Mouse (Mus musculus): Measurements from ENCODE around the gene Kcna3. TPM values are rescaled to one million over a fixed set of nuclear protein-coding genes. Genes with fewer than 3 reads are reported as not detected.

Gene Kcna3
- polyA plus RNA-seq (2015; fragmentation: Nextera tagmentation; extraction: Ambion mirVana), result 1.7 and 3.0 TPM in 2 replicates

DNA sequence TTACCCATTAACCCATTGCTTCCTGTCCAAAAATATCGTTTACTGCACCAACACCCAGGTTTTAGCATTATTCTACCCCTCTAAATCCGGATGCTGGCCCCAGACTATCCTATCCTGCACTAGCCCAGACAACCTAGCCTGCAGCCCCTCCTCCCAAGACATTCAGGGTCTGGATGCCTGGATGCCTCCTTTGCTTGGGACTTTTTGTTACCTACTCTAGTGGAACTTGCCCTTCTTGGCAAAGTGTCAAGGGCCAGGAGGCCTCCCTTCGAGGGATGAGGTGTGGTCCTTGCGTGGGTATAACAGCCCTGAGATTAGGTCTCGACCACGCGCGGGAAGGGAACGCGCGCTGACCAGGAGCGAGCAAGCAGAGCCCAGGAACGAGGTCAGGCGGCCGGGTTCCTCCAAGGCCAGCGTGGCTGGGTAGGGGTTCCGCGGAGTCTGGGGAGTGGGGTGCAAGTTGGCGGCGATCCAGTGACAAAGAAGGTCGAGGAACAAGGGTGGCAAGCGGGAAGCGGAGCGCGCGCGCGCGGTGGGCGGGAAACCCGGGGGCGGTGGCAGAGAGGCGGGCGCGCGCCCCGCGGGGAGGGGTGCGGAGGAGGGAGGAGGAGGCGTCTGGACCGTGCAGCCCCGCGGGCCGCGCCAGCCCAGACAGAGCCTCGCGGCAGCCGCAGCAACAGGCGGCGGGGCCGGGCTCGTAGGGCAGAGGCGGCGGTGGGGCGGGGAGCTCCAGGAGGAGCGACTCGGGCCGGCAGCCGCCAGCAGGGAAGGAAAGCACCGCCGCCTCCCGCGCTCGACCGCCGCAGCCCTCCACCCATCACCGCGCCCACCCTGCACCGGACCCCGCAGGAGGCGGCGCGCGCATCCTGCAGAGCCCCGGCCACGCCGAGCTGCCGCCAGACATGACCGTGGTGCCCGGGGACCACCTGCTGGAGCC is at the start of gene Kcna3:
Kcna3 (plus strand) TSS at position 649 of the 937 bp plus-strand sequence.
- Histone ChIP-seq H3K4me2 (ENCODE audit: low read depth, low read length) (peak within 1 kb of the TSS; percentile 99), H3K36me3 (ENCODE audit: control insufficient read depth, insufficient read depth) (no peaks in the 10 kb centered on the region), H3K27me3 (ENCODE audit: control insufficient read depth, insufficient read depth, low read length) (peaks cover 17% of the 10 kb centered on the region), H3K4me3 (ENCODE audit: low read length) (peak within 1 kb of the TSS; percentile 79), H3K4me1 (ENCODE audit: control insufficient read depth, insufficient read depth, low read length) (peaks cover 10% of the 10 kb centered on the region), H3K9me3 (replicated peaks; ENCODE audit: control insufficient read depth, low read length) (no peaks in the 10 kb centered on the region), H3K27ac (ENCODE audit: low read length) (no peak within 1 kb of the TSS), H3K9ac (ENCODE audit: low read length) (peak within 1 kb of the TSS; percentile 79)
- WGBS, result under 1% methylated on average over 64 of the region's 80 CpGs
- peak; percentile 92 for ATAC-seq (replicated peaks; ENCODE audit: extremely low read depth, insufficient read depth, low FRiP score)

GRCm38 (mm10) chr3:106991334-106991733 is 44.6 kb upstream of the Kcna3 start:
- Histone ChIP-seq H3K4me2 (ENCODE audit: low read depth, low read length) (no peak overlapping the region), H3K9ac (ENCODE audit: low read length) (no peak overlapping the region), H3K27ac (ENCODE audit: low read length) (no peak overlapping the region), H3K36me3 (ENCODE audit: control insufficient read depth, insufficient read depth) (no peaks in the 10 kb centered on the region), H3K27me3 (ENCODE audit: control insufficient read depth, insufficient read depth, low read length) (no peaks in the 10 kb centered on the region), H3K4me3 (ENCODE audit: low read length) (no peak overlapping the region), H3K9me3 (replicated peaks; ENCODE audit: control insufficient read depth, low read length) (no peaks in the 10 kb centered on the region), H3K4me1 (ENCODE audit: control insufficient read depth, insufficient read depth, low read length) (no peaks in the 10 kb centered on the region)
- ATAC-seq (replicated peaks; ENCODE audit: extremely low read depth, insufficient read depth, low FRiP score), result no peak
- 90% methylated on average over 1 of the region's 1 CpGs for WGBS

DNA sequence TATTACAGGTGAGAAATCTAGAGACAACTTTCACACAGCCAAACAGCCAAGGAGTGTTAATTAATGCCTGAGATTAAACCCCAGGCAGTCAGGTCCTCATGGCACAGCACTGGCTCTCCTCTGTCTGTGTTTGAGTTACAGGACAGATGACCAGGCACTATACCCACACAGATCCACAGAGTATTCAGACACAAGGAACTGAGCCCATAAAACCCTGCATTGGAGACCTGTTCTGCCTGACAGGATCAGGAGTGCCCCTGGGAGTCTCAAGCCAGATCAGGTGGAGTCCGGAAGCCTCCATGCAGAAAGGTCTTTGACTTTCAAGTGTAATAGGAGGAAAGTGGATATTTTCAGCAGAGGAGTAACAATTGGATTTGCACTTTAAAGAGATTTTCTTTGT is 40.6 kb upstream of the Kcna3 start:
- Histone ChIP-seq H3K36me3 (ENCODE audit: control insufficient read depth, insufficient read depth) (no peaks in the 10 kb centered on the region), H3K4me3 (ENCODE audit: low read length) (no peak overlapping the region), H3K27ac (ENCODE audit: low read length) (no peak overlapping the region), H3K4me1 (ENCODE audit: control insufficient read depth, insufficient read depth, low read length) (no peaks in the 10 kb centered on the region), H3K9ac (ENCODE audit: low read length) (no peak overlapping the region), H3K4me2 (ENCODE audit: low read depth, low read length) (no peak overlapping the region), H3K27me3 (ENCODE audit: control insufficient read depth, insufficient read depth, low read length) (no peaks in the 10 kb centered on the region), H3K9me3 (replicated peaks; ENCODE audit: control insufficient read depth, low read length) (no peaks in the 10 kb centered on the region)
- ATAC-seq (replicated peaks; ENCODE audit: extremely low read depth, insufficient read depth, low FRiP score), result no peak
- 76% methylated on average over 1 of the region's 1 CpGs for WGBS

- no peak overlapping the region for H3K9ac ChIP-seq (ENCODE audit: low read length)
- no peaks in the 10 kb centered on the region for H3K36me3 ChIP-seq (ENCODE audit: control insufficient read depth, insufficient read depth)
- no peak overlapping the region for H3K4me3 ChIP-seq (ENCODE audit: low read length)
- no peaks in the 10 kb centered on the region for H3K9me3 ChIP-seq (replicated peaks; ENCODE audit: control insufficient read depth, low read length)
- H3K27me3 ChIP-seq (ENCODE audit: control insufficient read depth, insufficient read depth, low read length), result no peaks in the 10 kb centered on the region
- 64% methylated on average over 2 of the region's 2 CpGs for WGBS
- no peak overlapping the region for H3K27ac ChIP-seq (ENCODE audit: low read length)
- H3K4me2 ChIP-seq (ENCODE audit: low read depth, low read length), result no peak overlapping the region
- no peaks in the 10 kb centered on the region for H3K4me1 ChIP-seq (ENCODE audit: control insufficient read depth, insufficient read depth, low read length)
- no peak for ATAC-seq (replicated peaks; ENCODE audit: extremely low read depth, insufficient read depth, low FRiP score)
These were observed 39.8 kb upstream of the Kcna3 start for GRCm38 (mm10) chr3:106996186-106996585.

GRCm38 (mm10) chr3:106998370-106998769 is 37.6 kb upstream of the Kcna3 start:
- no peak overlapping the region for H3K9ac ChIP-seq (ENCODE audit: low read length)
- WGBS, result 66% methylated on average over 1 of the region's 1 CpGs
- H3K27ac ChIP-seq (ENCODE audit: low read length), result no peak overlapping the region
- H3K4me1 ChIP-seq (ENCODE audit: control insufficient read depth, insufficient read depth, low read length), result no peaks in the 10 kb centered on the region
- H3K4me2 ChIP-seq (ENCODE audit: low read depth, low read length), result no peak overlapping the region
- ATAC-seq (replicated peaks; ENCODE audit: extremely low read depth, insufficient read depth, low FRiP score), result no peak
- H3K36me3 ChIP-seq (ENCODE audit: control insufficient read depth, insufficient read depth), result no peaks in the 10 kb centered on the region
- H3K4me3 ChIP-seq (ENCODE audit: low read length), result no peak overlapping the region
- no peaks in the 10 kb centered on the region for H3K9me3 ChIP-seq (replicated peaks; ENCODE audit: control insufficient read depth, low read length)
- no peaks in the 10 kb centered on the region for H3K27me3 ChIP-seq (ENCODE audit: control insufficient read depth, insufficient read depth, low read length)

GRCm38 (mm10) chr3:107000165-107000564 is 35.8 kb upstream of the Kcna3 start:
- H3K9me3 ChIP-seq (replicated peaks; ENCODE audit: control insufficient read depth, low read length), result no peaks in the 10 kb centered on the region
- no peaks in the 10 kb centered on the region for H3K27me3 ChIP-seq (ENCODE audit: control insufficient read depth, insufficient read depth, low read length)
- H3K36me3 ChIP-seq (ENCODE audit: control insufficient read depth, insufficient read depth), result no peaks in the 10 kb centered on the region
- H3K9ac ChIP-seq (ENCODE audit: low read length), result no peak overlapping the region
- H3K4me3 ChIP-seq (ENCODE audit: low read length), result no peak overlapping the region
- no peak overlapping the region for H3K27ac ChIP-seq (ENCODE audit: low read length)
- H3K4me2 ChIP-seq (ENCODE audit: low read depth, low read length), result no peak overlapping the region
- H3K4me1 ChIP-seq (ENCODE audit: control insufficient read depth, insufficient read depth, low read length), result no peaks in the 10 kb centered on the region
- no peak for ATAC-seq (replicated peaks; ENCODE audit: extremely low read depth, insufficient read depth, low FRiP score)
- 29% methylated on average over 2 of the region's 2 CpGs for WGBS

GRCm38 (mm10) chr3:107002249-107003123 is 33.5 kb upstream of the Kcna3 start:
- Histone ChIP-seq H3K36me3 (ENCODE audit: control insufficient read depth, insufficient read depth) (no peaks in the 10 kb centered on the region), H3K27ac (ENCODE audit: low read length) (no peak overlapping the region), H3K4me1 (ENCODE audit: control insufficient read depth, insufficient read depth, low read length) (no peaks in the 10 kb centered on the region), H3K4me3 (ENCODE audit: low read length) (no peak overlapping the region), H3K9ac (ENCODE audit: low read length) (no peak overlapping the region), H3K9me3 (replicated peaks; ENCODE audit: control insufficient read depth, low read length) (no peaks in the 10 kb centered on the region), H3K27me3 (ENCODE audit: control insufficient read depth, insufficient read depth, low read length) (no peaks in the 10 kb centered on the region), H3K4me2 (ENCODE audit: low read depth, low read length) (no peak overlapping the region)
- WGBS, result 77% methylated on average over 8 of the region's 8 CpGs
- no peak for ATAC-seq (replicated peaks; ENCODE audit: extremely low read depth, insufficient read depth, low FRiP score)

- H3K36me3 ChIP-seq (ENCODE audit: control insufficient read depth, insufficient read depth), result no peaks in the 10 kb centered on the region
- no peak overlapping the region for H3K4me3 ChIP-seq (ENCODE audit: low read length)
- no peaks in the 10 kb centered on the region for H3K9me3 ChIP-seq (replicated peaks; ENCODE audit: control insufficient read depth, low read length)
- 57% methylated on average over 4 of the region's 4 CpGs for WGBS
- no peak overlapping the region for H3K27ac ChIP-seq (ENCODE audit: low read length)
- H3K27me3 ChIP-seq (ENCODE audit: control insufficient read depth, insufficient read depth, low read length), result no peaks in the 10 kb centered on the region
- no peak for ATAC-seq (replicated peaks; ENCODE audit: extremely low read depth, insufficient read depth, low FRiP score)
- H3K4me1 ChIP-seq (ENCODE audit: control insufficient read depth, insufficient read depth, low read length), result no peaks in the 10 kb centered on the region
- H3K9ac ChIP-seq (ENCODE audit: low read length), result no peak overlapping the region
- H3K4me2 ChIP-seq (ENCODE audit: low read depth, low read length), result no peak overlapping the region
These were observed 26.5 kb upstream of the Kcna3 start for GRCm38 (mm10) chr3:107009329-107010076.
